Mouse (Mus musculus): ENCODE data around the gene Mast3. TPM values are rescaled to one million over a fixed set of nuclear protein-coding genes. Genes with fewer than 3 reads are reported as not detected.

Gene Mast3
- polyA plus RNA-seq, 1 experiment from 2014 or later: 30.4 TPM

- H3K27me3 ChIP-seq: no peaks in the 10 kb centered on the region
- ATAC-seq: no peak
- no peak for TF ChIP-seq CTCF (IDR thresholded peaks at IDR 0.05)
- in situ Hi-C loops (cut with MboI; ENCODE audit: low pct_unique_long_range_greater_than_20kb): no loop called here
- POLR2A ChIA-PET: no interaction called here
- CTCF ChIA-PET: interaction anchor here (1.9 to 3.5 kb wide), 2 partner anchors 11 to 39 kb away, joined by 5 to 15 read pairs; partner anchors contain the start of gene Gm3336
- no peak for DNase-seq (ENCODE audit: low read depth, low spot score)
These were observed 47.1 kb downstream of the Mast3 start for GRCm38 (mm10) chr8:70757523-70758307.

- ChIA-PET CTCF (interaction anchor here (1.9 to 3.5 kb wide), 2 partner anchors 12 to 38 kb away, joined by 5 to 15 read pairs; partner anchors contain the start of gene Gm3336), POLR2A (interaction anchor here (1.0 to 1.1 kb wide), 2 partner anchors 10 to 37 kb away, joined by 3 read pairs; no protein-coding TSS in a partner anchor)
- no peak for ATAC-seq
- H3K27me3 ChIP-seq: no peaks in the 10 kb centered on the region
- TF ChIP-seq CTCF (IDR thresholded peaks at IDR 0.05): no peak
- in situ Hi-C loops (cut with MboI; ENCODE audit: low pct_unique_long_range_greater_than_20kb): no loop called here
- no peak for DNase-seq (ENCODE audit: low read depth, low spot score)
These were observed 48.3 kb downstream of the Mast3 start for GRCm38 (mm10) chr8:70756476-70757040.

GRCm38 (mm10) chr8:70755661-70756475 lies 49.0 kb downstream of the Mast3 start:
- TF ChIP-seq CTCF (IDR thresholded peaks at IDR 0.05): no peak
- in situ Hi-C loops (cut with MboI; ENCODE audit: low pct_unique_long_range_greater_than_20kb): no loop called here
- ChIA-PET POLR2A (interaction anchor here (0.6 to 1.1 kb wide), 3 partner anchors 10 to 36 kb away, joined by 3 read pairs; no protein-coding TSS in a partner anchor), CTCF (interaction anchor here (1.9 to 3.5 kb wide), 2 partner anchors 13 to 37 kb away, joined by 5 to 15 read pairs; partner anchors contain the start of gene Gm3336)
- no peaks in the 10 kb centered on the region for H3K27me3 ChIP-seq
- ATAC-seq: no peak
- no peak for DNase-seq (ENCODE audit: low read depth, low spot score)

- ATAC-seq: no peak
- no peaks in the 10 kb centered on the region for H3K27me3 ChIP-seq
- ChIA-PET POLR2A (interaction anchor here (0.5 to 0.6 kb wide), 2 partner anchors 11 to 14 kb away, joined by 3 to 4 read pairs; no protein-coding TSS in a partner anchor), CTCF (interaction anchor here (1.0 to 3.5 kb wide), 3 partner anchors 13 to 37 kb away, joined by 3 to 15 read pairs (median 4); partner anchors contain the start of gene Gm3336)
- TF ChIP-seq CTCF (IDR thresholded peaks at IDR 0.05): no peak
- in situ Hi-C loops (cut with MboI; ENCODE audit: low pct_unique_long_range_greater_than_20kb): loop anchor here (5.0 kb wide), 1 partner anchor 38 kb away; the partner anchor contains the start of gene Gm3336
- no peak for DNase-seq (ENCODE audit: low read depth, low spot score)
These were observed 49.8 kb downstream of the Mast3 start for GRCm38 (mm10) chr8:70754871-70755660.

GRCm38 (mm10) chr8:70754043-70754870 lies 50.6 kb downstream of the Mast3 start, which contains the start of gene Rab3a:
Gene Rab3a (plus strand): TSS chr8:70754679.
- ChIA-PET POLR2A (interaction anchor here (0.5 to 0.6 kb wide), 2 partner anchors 13 to 31 kb away, joined by 4 read pairs; partner anchors contain the start of gene Pde4c), CTCF (interaction anchor here (0.8 to 1.0 kb wide), 3 partner anchors 33 to 81 kb away, joined by 3 to 4 read pairs (median 3); partner anchors contain the start of gene Gm3336)
- DNase-seq (ENCODE audit: low read depth, low spot score) (peak; percentile 82), ATAC-seq (peak; percentile 95)
- in situ Hi-C loops (cut with MboI; ENCODE audit: low pct_unique_long_range_greater_than_20kb): loop anchor here (5.0 kb wide), 1 partner anchor 37 kb away; the partner anchor contains the start of gene Gm3336
- H3K27me3 ChIP-seq: no peaks in the 10 kb centered on the region
- no peak for TF ChIP-seq CTCF (IDR thresholded peaks at IDR 0.05)

- ATAC-seq (no peak), DNase-seq (ENCODE audit: low read depth, low spot score) (no peak)
- in situ Hi-C loops (cut with MboI; ENCODE audit: low pct_unique_long_range_greater_than_20kb): loop anchor here (5.0 kb wide), 1 partner anchor 36 kb away; the partner anchor contains the start of gene Gm3336
- ChIA-PET CTCF (interaction anchor here (0.8 to 2.1 kb wide), 4 partner anchors 9 to 35 kb away, joined by 3 to 9 read pairs (median 4); partner anchors contain the start of genes Gm3336, Mpv17l2 and Pde4c), POLR2A (interaction anchor here (1.2 kb wide), 1 partner anchor 31 kb away, joined by 4 read pairs; no protein-coding TSS in a partner anchor)
- TF ChIP-seq CTCF (IDR thresholded peaks at IDR 0.05): no peak
- H3K27me3 ChIP-seq: no peaks in the 10 kb centered on the region
These were observed 51.7 kb downstream of the Mast3 start for GRCm38 (mm10) chr8:70753151-70753550.

GRCm38 (mm10) chr8:70752000-70752764 lies 52.7 kb downstream of the Mast3 start:
- TF ChIP-seq CTCF (IDR thresholded peaks at IDR 0.05): no peak
- ATAC-seq (no peak), DNase-seq (ENCODE audit: low read depth, low spot score) (no peak)
- no peaks in the 10 kb centered on the region for H3K27me3 ChIP-seq
- ChIA-PET CTCF (interaction anchor here (0.9 to 2.3 kb wide), 4 partner anchors 10 to 37 kb away, joined by 3 to 9 read pairs (median 6); partner anchors contain the start of genes Gm3336 and Mpv17l2), POLR2A (no interaction called here)
- in situ Hi-C loops (cut with MboI; ENCODE audit: low pct_unique_long_range_greater_than_20kb): loop anchor here (5.0 kb wide), 1 partner anchor 35 kb away; the partner anchor contains the start of gene Gm3336

Measured in Patski (cell line).